Comparison of ENCODE assay signal across 10 mouse cellular contexts in genomic region chr10:63026156-63026794, GRCm38 (mm10). TPM values are rescaled to one million over a fixed set of nuclear protein-coding genes. Genes with fewer than 3 reads are reported as not detected.
DNase-seq lines count a peak whose midpoint lies in the region; ATAC-seq and TF ChIP-seq lines count a peak whose summit lies in the region.
"Had no signal": no experiment of that assay in that cellular context is flagged by ENCODE, and none has a peak within 500 bp of the region (broad histone marks: within the 10 kb centered on the region; RNA-seq: fewer than 3 reads in every experiment).

No protein-coding gene starts in this region.

- no peaks in the 10 kb centered on the region for H3K27me3 ChIP-seq in kidney, adult 2 months (replicated peaks; ENCODE audit: control insufficient read depth, insufficient read depth, low read length)
- H3K27me3 ChIP-seq in embryonic facial prominence, embryonic 11.5 days (ENCODE audit: control insufficient read depth, insufficient read depth, low read length) = no peaks in the 10 kb centered on the region
- H3K27me3 ChIP-seq in hindbrain, embryonic 15.5 days = no peaks in the 10 kb centered on the region
- H3K27me3 ChIP-seq: liver, embryonic 15.5 days had no signal

- H3K9ac ChIP-seq in embryonic facial prominence, embryonic 11.5 days (replicated peaks; ENCODE audit: low read length) = no peak overlapping the region
- no peak overlapping the region for H3K9ac ChIP-seq in hindbrain, embryonic 15.5 days
- H3K9ac ChIP-seq: liver, embryonic 15.5 days had no signal

- H3K36me3 ChIP-seq in kidney, adult 2 months (ENCODE audit: control insufficient read depth, insufficient read depth, low read length) = no peaks in the 10 kb centered on the region
- H3K36me3 ChIP-seq in embryonic facial prominence, embryonic 11.5 days (replicated peaks; ENCODE audit: control insufficient read depth, insufficient read depth, low read depth, low read length) = no peaks in the 10 kb centered on the region
- no peaks in the 10 kb centered on the region for H3K36me3 ChIP-seq in hindbrain, embryonic 15.5 days
- H3K36me3 ChIP-seq: liver, embryonic 15.5 days had no signal

- DNase-seq in kidney, adult 2 months = no peak
- no peak for DNase-seq in kidney, postnatal 36 days
- DNase-seq in embryonic facial prominence, embryonic 11.5 days (ENCODE audit: low spot score) = peak; percentile 87
- peak; percentile 34 for DNase-seq in neural tube, embryonic 10.5 days (ENCODE audit: extremely low spot score, low spot score)
- no peak for DNase-seq in frontal cortex, postnatal 36 days (ENCODE audit: low spot score in 2 of 2)
- DNase-seq in right cerebral cortex, postnatal 4 days = no peak
- no peak for DNase-seq in adipocyte (ENCODE audit: low spot score)
- DNase-seq: gastrocnemius, postnatal 14 days had no signal

- peaks cover 4% of the 10 kb centered on the region for H3K4me1 ChIP-seq in kidney, adult 2 months (ENCODE audit: control insufficient read depth, insufficient read depth, low read length)
- H3K4me1 ChIP-seq in embryonic facial prominence, embryonic 11.5 days (ENCODE audit: control insufficient read depth, insufficient read depth, low read length) = no peaks in the 10 kb centered on the region
- H3K4me1 ChIP-seq in hindbrain, embryonic 15.5 days (replicated peaks) = peaks cover 43% of the 10 kb centered on the region

- no peak overlapping the region for H3K4me2 ChIP-seq in embryonic facial prominence, embryonic 11.5 days (ENCODE audit: low read depth, low read length)
- H3K4me2 ChIP-seq in hindbrain, embryonic 15.5 days = peak overlapping the region; percentile 59
- H3K4me2 ChIP-seq: liver, embryonic 15.5 days had no signal

- no peak for TF ChIP-seq POLR2A in kidney, adult 2 months (IDR thresholded peaks at IDR 0.05; ENCODE audit: low read depth, low read length)

- no peak overlapping the region for H3K4me3 ChIP-seq in kidney, adult 2 months (ENCODE audit: insufficient read depth, low read depth, low read length)
- no peak overlapping the region for H3K4me3 ChIP-seq in embryonic facial prominence, embryonic 11.5 days (ENCODE audit: low read depth, low read length)
- peak overlapping the region; percentile 8; the same call in 1 of the 2 replicates for H3K4me3 ChIP-seq in hindbrain, embryonic 15.5 days
- H3K4me3 ChIP-seq: liver, embryonic 15.5 days had no signal

- no peaks in the 10 kb centered on the region for H3K9me3 ChIP-seq in embryonic facial prominence, embryonic 11.5 days (replicated peaks; ENCODE audit: control insufficient read depth, low read length)
- no peaks in the 10 kb centered on the region for H3K9me3 ChIP-seq in hindbrain, embryonic 15.5 days
- H3K9me3 ChIP-seq: liver, embryonic 15.5 days had no signal

- no peak for TF ChIP-seq CTCF in kidney, adult 2 months (conservative IDR thresholded peaks at IDR 0.05; ENCODE audit: insufficient read depth, insufficient read length, low read depth, low read length)

- H3K27ac ChIP-seq in kidney, adult 2 months (ENCODE audit: insufficient read depth, low read depth, low read length) = peak overlapping the region; percentile 57; the same call in 1 of the 2 replicates
- H3K27ac ChIP-seq in embryonic facial prominence, embryonic 11.5 days (replicated peaks; ENCODE audit: low read depth, low read length) = no peak overlapping the region
- H3K27ac ChIP-seq in hindbrain, embryonic 15.5 days (replicated peaks) = peak overlapping the region; percentile 99
- H3K27ac ChIP-seq: liver, embryonic 15.5 days had no signal

- no peak for ATAC-seq in embryonic facial prominence, embryonic 11.5 days (replicated peaks; ENCODE audit: insufficient number of reproducible peaks, low FRiP score, low TSS enrichment, low read depth)
- no peak for ATAC-seq in hindbrain, embryonic 15.5 days (ENCODE audit: low FRiP score, low read depth)

- 47% methylated on average over 8 of the region's 8 CpGs for WGBS in kidney, adult 2 months
- WGBS in embryonic facial prominence, embryonic 11.5 days = 14% methylated on average over 8 of the region's 8 CpGs
- 3% methylated on average over 8 of the region's 8 CpGs for WGBS in hindbrain, embryonic 15.5 days

RNA-seq across cellular contexts. Expression of gene Pbld2, which starts 2.2 kb away (rescaled TPM):
- 22.4 and 25.5 TPM in 2 replicates for polyA plus RNA-seq in kidney, adult 2 months (2012; rRNA removed)
- polyA plus RNA-seq in embryonic facial prominence, embryonic 11.5 days (2014; fragmentation: Nextera tagmentation; extraction: Ambion mirVana) = 0.84 and 1.1 TPM in 2 replicates
- 0.35 and 0.93 TPM in 2 replicates for polyA plus RNA-seq in hindbrain, embryonic 15.5 days (2015; fragmentation: Nextera tagmentation; extraction: Ambion mirVana)

RNA-seq across cellular contexts. Expression of gene Hnrnph3, which starts 2.3 kb away (rescaled TPM):
- polyA plus RNA-seq in kidney, adult 2 months (2012; rRNA removed) = 14.7 and 25.0 TPM in 2 replicates
- polyA plus RNA-seq in embryonic facial prominence, embryonic 11.5 days (2014; fragmentation: Nextera tagmentation; extraction: Ambion mirVana) = 113 and 125 TPM in 2 replicates
- polyA plus RNA-seq in hindbrain, embryonic 15.5 days (2015; fragmentation: Nextera tagmentation; extraction: Ambion mirVana) = 134 and 141 TPM in 2 replicates

RNA-seq across cellular contexts. Expression of gene Pbld1, which starts 33.7 kb away (rescaled TPM):
- polyA plus RNA-seq in kidney, adult 2 months (2012; rRNA removed) = 163 and 168 TPM in 2 replicates
- polyA plus RNA-seq in embryonic facial prominence, embryonic 11.5 days (2014; fragmentation: Nextera tagmentation; extraction: Ambion mirVana) = 0.74 and 0.98 TPM in 2 replicates
- 0.91 and 1.2 TPM in 2 replicates for polyA plus RNA-seq in hindbrain, embryonic 15.5 days (2015; fragmentation: Nextera tagmentation; extraction: Ambion mirVana)

RNA-seq across cellular contexts. Expression of gene Rufy2, which starts 46.3 kb away (rescaled TPM):
- 3.3 and 4.0 TPM in 2 replicates for polyA plus RNA-seq in kidney, adult 2 months (2012; rRNA removed)
- polyA plus RNA-seq in embryonic facial prominence, embryonic 11.5 days (2014; fragmentation: Nextera tagmentation; extraction: Ambion mirVana) = 19.8 and 20.3 TPM in 2 replicates
- polyA plus RNA-seq in hindbrain, embryonic 15.5 days (2015; fragmentation: Nextera tagmentation; extraction: Ambion mirVana) = 58.5 and 61.9 TPM in 2 replicates

Comparison
In these comparisons a context has a peak if more than half of its experiments do, and no peak if none do; other contexts are left out.
1. DNase-seq: peak in embryonic facial prominence, embryonic 11.5 days (single experiment) and neural tube, embryonic 10.5 days (single experiment); none in kidney, adult 2 months (single experiment), kidney, postnatal 36 days (0 of 2), frontal cortex, postnatal 36 days (0 of 2), right cerebral cortex, postnatal 4 days (single experiment) and adipocyte (single experiment).
2. RNA of gene Pbld2, which starts 2.2 kb away (polyA plus RNA-seq): 22.4 to 25.5 TPM in kidney, adult 2 months; 0.84 to 1.1 TPM in embryonic facial prominence, embryonic 11.5 days and 0.35 to 0.93 TPM in hindbrain, embryonic 15.5 days; every median in the first group is over 10 times any median in the second.
3. RNA of gene Pbld1, which starts 33.7 kb away (polyA plus RNA-seq): 163 to 168 TPM in kidney, adult 2 months; 0.91 to 1.2 TPM in hindbrain, embryonic 15.5 days and 0.74 to 0.98 TPM in embryonic facial prominence, embryonic 11.5 days; every median in the first group is over 10 times any median in the second.